Mouse (Mus musculus): Measurements from ENCODE around the gene Sspo. TPM values are rescaled to one million over a fixed set of nuclear protein-coding genes. Genes with fewer than 3 reads are reported as not detected.

Gene Sspo
- polyA plus RNA-seq, 1 experiment = 2.5 TPM

- Histone ChIP-seq H3K27me3 (ENCODE audit: control insufficient read depth, insufficient read depth, insufficient read length) (no peaks in the 10 kb centered on the region), H3ac (ENCODE audit: control insufficient read depth, insufficient read length) (no peak overlapping the region), H3K4me2 (ENCODE audit: low read depth) (peak overlapping the region; percentile 25), H3K36me3 (ENCODE audit: control insufficient read depth, insufficient read depth) (no peaks in the 10 kb centered on the region), H3K4me3 (no peak overlapping the region), H3K79me2 (ENCODE audit: control insufficient read depth, insufficient read depth) (no peaks in the 10 kb centered on the region)
- TF ChIP-seq TCF12 (IDR thresholded peaks at IDR 0.05; ENCODE audit: insufficient read depth, poor library complexity, severe bottlenecking) = no peak
- no peak for TF ChIP-seq USF1 (IDR thresholded peaks at IDR 0.05; ENCODE audit: low read depth)
- no peak for TF ChIP-seq POLR2A (IDR thresholded peaks at IDR 0.05; ENCODE audit: insufficient read length, low read depth)
- no peak for TF ChIP-seq REST (IDR thresholded peaks at IDR 0.05; ENCODE audit: insufficient read depth, insufficient read length)
- TF ChIP-seq MAX (IDR thresholded peaks at IDR 0.05; ENCODE audit: low read depth) = no peak
- no peak for TF ChIP-seq MYOG (IDR thresholded peaks at IDR 0.05; ENCODE audit: control insufficient read depth in 1 of 3, insufficient read depth in 1 of 3, insufficient read length in 2 of 3, low read depth in 2 of 3)
Measured at GRCm38 (mm10) chr6:48542631-48543030, 94.6 kb downstream of the Sspo start.

GRCm38 (mm10) chr6:48545251-48545650, 97.2 kb downstream of the Sspo start:
- Histone ChIP-seq H3K4me2 (ENCODE audit: low read depth) (no peak overlapping the region), H3ac (ENCODE audit: control insufficient read depth, insufficient read length) (no peak overlapping the region), H3K4me3 (no peak overlapping the region), H3K27me3 (ENCODE audit: control insufficient read depth, insufficient read depth, insufficient read length) (no peaks in the 10 kb centered on the region), H3K79me2 (ENCODE audit: control insufficient read depth, insufficient read depth) (no peaks in the 10 kb centered on the region), H3K36me3 (ENCODE audit: control insufficient read depth, insufficient read depth) (no peaks in the 10 kb centered on the region)
- TF ChIP-seq MAX (IDR thresholded peaks at IDR 0.05; ENCODE audit: low read depth) (no peak), E2F4 (IDR thresholded peaks at IDR 0.05; ENCODE audit: insufficient read depth) (no peak), REST (IDR thresholded peaks at IDR 0.05; ENCODE audit: insufficient read depth, insufficient read length) (no peak), MYOD1 (IDR thresholded peaks at IDR 0.05; ENCODE audit: control insufficient read depth in 1 of 3, insufficient read length in 2 of 3, low read depth in 2 of 3) (no peak), USF1 (IDR thresholded peaks at IDR 0.05; ENCODE audit: low read depth) (no peak), POLR2A (IDR thresholded peaks at IDR 0.05; ENCODE audit: insufficient read length, low read depth) (no peak), CEBPB (IDR thresholded peaks at IDR 0.05; ENCODE audit: insufficient read depth, poor library complexity, severe bottlenecking) (no peak), TCF3 (IDR thresholded peaks at IDR 0.05; ENCODE audit: insufficient read length, low read depth) (no peak), POLR2AphosphoS2 (IDR thresholded peaks at IDR 0.05; ENCODE audit: insufficient read length, low read depth) (no peak), MYOG (IDR thresholded peaks at IDR 0.05; ENCODE audit: control insufficient read depth in 1 of 3, insufficient read depth in 1 of 3, insufficient read length in 2 of 3, low read depth in 2 of 3) (no peak), SRF (IDR thresholded peaks at IDR 0.05; ENCODE audit: control insufficient read depth, insufficient read length, low read depth) (no peak), TCF12 (IDR thresholded peaks at IDR 0.05; ENCODE audit: insufficient read depth, poor library complexity, severe bottlenecking) (no peak)

DNA sequence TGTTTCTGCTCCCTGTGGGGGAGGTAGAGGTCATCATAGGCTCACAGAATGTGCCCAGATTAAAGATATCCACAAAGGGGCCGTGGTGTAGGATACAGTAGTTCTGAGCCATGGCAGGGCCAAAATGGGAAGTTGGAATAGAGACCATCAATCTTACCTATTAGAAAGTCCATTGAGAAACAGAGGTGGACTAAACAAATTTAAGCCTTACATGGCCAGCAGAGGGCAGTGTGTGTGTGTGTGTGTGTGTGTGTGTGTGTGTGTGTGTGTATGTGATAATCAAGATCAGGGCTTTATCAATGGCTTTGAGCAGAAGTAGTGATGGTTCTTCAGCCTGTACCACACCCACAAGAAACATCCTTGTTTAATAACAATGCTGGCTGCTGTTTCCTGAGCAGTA, 98.2 kb downstream of the Sspo start:
- Histone ChIP-seq H3K4me2 (ENCODE audit: low read depth) (peak overlapping the region; percentile 32), H3K27me3 (ENCODE audit: control insufficient read depth, insufficient read depth, insufficient read length) (no peaks in the 10 kb centered on the region), H3K79me2 (ENCODE audit: control insufficient read depth, insufficient read depth) (no peaks in the 10 kb centered on the region), H3ac (ENCODE audit: control insufficient read depth, insufficient read length) (no peak overlapping the region), H3K4me3 (no peak overlapping the region), H3K36me3 (ENCODE audit: control insufficient read depth, insufficient read depth) (no peaks in the 10 kb centered on the region)
- TF ChIP-seq MYOD1 (IDR thresholded peaks at IDR 0.05; ENCODE audit: control insufficient read depth in 1 of 3, insufficient read length in 2 of 3, low read depth in 2 of 3) (no peak), USF1 (IDR thresholded peaks at IDR 0.05; ENCODE audit: low read depth) (no peak), MYOG (IDR thresholded peaks at IDR 0.05; ENCODE audit: control insufficient read depth in 1 of 3, insufficient read depth in 1 of 3, insufficient read length in 2 of 3, low read depth in 2 of 3) (no peak), POLR2A (IDR thresholded peaks at IDR 0.05; ENCODE audit: insufficient read length, low read depth) (no peak), REST (IDR thresholded peaks at IDR 0.05; ENCODE audit: insufficient read depth, insufficient read length) (no peak), CEBPB (IDR thresholded peaks at IDR 0.05; ENCODE audit: insufficient read depth, poor library complexity, severe bottlenecking) (no peak), TCF12 (IDR thresholded peaks at IDR 0.05; ENCODE audit: insufficient read depth, poor library complexity, severe bottlenecking) (no peak), E2F4 (IDR thresholded peaks at IDR 0.05; ENCODE audit: insufficient read depth) (no peak), MAX (IDR thresholded peaks at IDR 0.05; ENCODE audit: low read depth) (no peak), SRF (IDR thresholded peaks at IDR 0.05; ENCODE audit: control insufficient read depth, insufficient read length, low read depth) (no peak), TCF3 (IDR thresholded peaks at IDR 0.05; ENCODE audit: insufficient read length, low read depth) (no peak)

DNA sequence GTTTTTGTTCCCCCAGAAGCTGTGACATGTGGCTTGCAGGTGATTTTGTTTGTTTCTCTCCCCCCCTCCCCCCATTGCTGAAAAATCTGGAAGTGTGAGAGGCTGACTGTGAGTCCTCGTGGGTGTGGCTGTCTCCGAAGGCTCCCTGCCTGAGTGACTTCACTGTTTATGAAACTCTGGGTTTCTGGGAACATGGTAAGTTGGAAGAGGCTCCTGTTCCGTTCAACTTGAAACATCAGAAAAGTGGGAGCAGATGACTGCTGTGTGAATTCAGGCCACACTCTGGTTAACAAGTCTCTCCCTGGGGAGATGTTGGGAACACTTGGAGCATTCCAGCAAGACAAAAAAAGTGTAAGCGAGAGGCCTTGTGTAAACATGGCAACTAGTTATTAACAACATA, 98.8 kb downstream of the Sspo start:
- H3K79me2 ChIP-seq (ENCODE audit: control insufficient read depth, insufficient read depth) = no peaks in the 10 kb centered on the region
- TF ChIP-seq CEBPB (IDR thresholded peaks at IDR 0.05; ENCODE audit: insufficient read depth, poor library complexity, severe bottlenecking) (no peak), TCF3 (IDR thresholded peaks at IDR 0.05; ENCODE audit: insufficient read length, low read depth) (no peak), POLR2AphosphoS2 (IDR thresholded peaks at IDR 0.05; ENCODE audit: insufficient read length, low read depth) (no peak)
- no peak overlapping the region for H3K4me3 ChIP-seq
- no peaks in the 10 kb centered on the region for H3K36me3 ChIP-seq (ENCODE audit: control insufficient read depth, insufficient read depth)
- no peak overlapping the region for H3ac ChIP-seq (ENCODE audit: control insufficient read depth, insufficient read length)
- H3K4me2 ChIP-seq (ENCODE audit: low read depth) = peak overlapping the region; percentile 32
- no peaks in the 10 kb centered on the region for H3K27me3 ChIP-seq (ENCODE audit: control insufficient read depth, insufficient read depth, insufficient read length)

- Histone ChIP-seq H3K4me3 (no peak overlapping the region), H3K4me2 (ENCODE audit: low read depth) (no peak overlapping the region)
Measured at GRCm38 (mm10) chr6:48548314-48548713, 100.3 kb downstream of the Sspo start.

More at GRCm38 (mm10) chr6:48548314-48548713, 100.3 kb downstream of the Sspo start:
- TF ChIP-seq TCF12 (IDR thresholded peaks at IDR 0.05; ENCODE audit: insufficient read depth, poor library complexity, severe bottlenecking) (no peak), REST (IDR thresholded peaks at IDR 0.05; ENCODE audit: insufficient read depth, insufficient read length) (no peak), E2F4 (IDR thresholded peaks at IDR 0.05; ENCODE audit: insufficient read depth) (no peak), USF1 (IDR thresholded peaks at IDR 0.05; ENCODE audit: low read depth) (no peak), SRF (IDR thresholded peaks at IDR 0.05; ENCODE audit: control insufficient read depth, insufficient read length, low read depth) (no peak)
- Histone ChIP-seq H3K79me2 (ENCODE audit: control insufficient read depth, insufficient read depth) (no peaks in the 10 kb centered on the region), H3K36me3 (ENCODE audit: control insufficient read depth, insufficient read depth) (no peaks in the 10 kb centered on the region), H3ac (ENCODE audit: control insufficient read depth, insufficient read length) (no peak overlapping the region), H3K27me3 (ENCODE audit: control insufficient read depth, insufficient read depth, insufficient read length) (no peaks in the 10 kb centered on the region)

Other genes starting within 250 kb of the Sspo start
- gene Krba1, start 52.6 kb upstream of the Sspo start, polyA plus RNA-seq (2012; fragmentation: generic; extraction: Trizol) = 2.6 TPM
- gene Zfp467, start 2.4 kb upstream of the Sspo start, polyA plus RNA-seq (2012; fragmentation: generic; extraction: Trizol) = 1.7 TPM
- gene Atp6v0e2, start 89.4 kb downstream of the Sspo start, polyA plus RNA-seq (2012; fragmentation: generic; extraction: Trizol) = 5.1 TPM
- 10.0 TPM for gene Lrrc61, start 106.6 kb downstream of the Sspo start, polyA plus RNA-seq (2012; fragmentation: generic; extraction: Trizol)
- gene Rarres2, start 124.6 kb downstream of the Sspo start, polyA plus RNA-seq (2012; fragmentation: generic; extraction: Trizol) = 0.17 TPM
- not detected for gene Gm45021, start 141.4 kb downstream of the Sspo start, polyA plus RNA-seq (2012; fragmentation: generic; extraction: Trizol)
- 15.3 TPM for gene Repin1, start 145.7 kb downstream of the Sspo start, polyA plus RNA-seq (2012; fragmentation: generic; extraction: Trizol)
- 1.5 TPM for gene Gm44965, start 145.7 kb downstream of the Sspo start, polyA plus RNA-seq (2012; fragmentation: generic; extraction: Trizol)
- gene Zfp775, start 153.8 kb downstream of the Sspo start, polyA plus RNA-seq (2012; fragmentation: generic; extraction: Trizol) = 4.1 TPM
- gene AI854703, start 178.5 kb downstream of the Sspo start, polyA plus RNA-seq (2012; fragmentation: generic; extraction: Trizol) = 0.01 TPM
- 0.01 TPM for gene Gimap8, start 199.0 kb downstream of the Sspo start, polyA plus RNA-seq (2012; fragmentation: generic; extraction: Trizol)
- 0.42 TPM for gene Gimap9, start 227.9 kb downstream of the Sspo start, polyA plus RNA-seq (2012; fragmentation: generic; extraction: Trizol)
- not detected for gene Gimap4, start 236.3 kb downstream of the Sspo start, polyA plus RNA-seq (2012; fragmentation: generic; extraction: Trizol)